Mouse (Mus musculus) NIH3T3 (cell line): Measurements from ENCODE around the gene Plpp2.

Experiments used
- DNase-seq: peaks from one replicate; pipeline ENCODE4 v3.0.0-alpha.2; 2012; ENCODE audit warnings: low read depth

Plpp2 gene

DNA sequence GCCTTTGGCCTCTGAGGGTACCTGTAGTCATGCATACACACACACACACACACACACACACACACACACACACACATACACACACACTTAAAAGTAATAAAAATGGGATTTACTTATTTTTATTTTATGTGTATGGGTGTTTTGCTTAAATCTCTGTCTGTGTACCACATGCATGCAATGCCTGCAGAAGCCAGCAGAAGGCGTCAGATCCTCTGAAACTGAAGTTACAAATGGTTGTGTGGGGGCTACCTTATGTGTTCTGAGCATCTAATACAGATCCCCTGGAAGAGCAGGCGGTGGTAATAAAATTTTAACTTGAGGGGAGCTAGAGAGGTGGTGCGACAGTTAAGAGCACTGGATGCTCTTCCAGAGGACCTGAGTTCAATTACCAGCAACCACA lies 5.5 kb downstream of the Plpp2 start:
- no peak for DNase-seq

DNA sequence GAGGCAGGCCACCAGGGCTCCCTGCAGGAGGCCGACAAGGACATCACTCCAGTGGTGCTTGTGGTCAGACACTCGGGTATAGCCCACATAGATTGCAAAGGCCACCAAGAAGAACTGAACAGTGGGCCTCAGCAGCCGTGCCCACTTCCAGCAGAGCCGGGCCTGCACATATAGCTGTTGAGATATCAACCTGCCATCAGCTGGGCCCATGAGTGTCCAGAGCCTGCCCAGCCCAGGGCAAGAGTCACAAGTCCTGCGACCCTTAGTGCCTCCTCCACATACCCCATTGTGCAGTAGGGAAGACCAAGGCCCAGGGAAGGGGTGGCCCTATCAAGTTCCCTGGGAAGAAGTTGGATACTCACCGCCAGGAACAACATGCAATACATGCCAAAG lies 6.1 kb downstream of the Plpp2 start:
- no peak for DNase-seq

DNA sequence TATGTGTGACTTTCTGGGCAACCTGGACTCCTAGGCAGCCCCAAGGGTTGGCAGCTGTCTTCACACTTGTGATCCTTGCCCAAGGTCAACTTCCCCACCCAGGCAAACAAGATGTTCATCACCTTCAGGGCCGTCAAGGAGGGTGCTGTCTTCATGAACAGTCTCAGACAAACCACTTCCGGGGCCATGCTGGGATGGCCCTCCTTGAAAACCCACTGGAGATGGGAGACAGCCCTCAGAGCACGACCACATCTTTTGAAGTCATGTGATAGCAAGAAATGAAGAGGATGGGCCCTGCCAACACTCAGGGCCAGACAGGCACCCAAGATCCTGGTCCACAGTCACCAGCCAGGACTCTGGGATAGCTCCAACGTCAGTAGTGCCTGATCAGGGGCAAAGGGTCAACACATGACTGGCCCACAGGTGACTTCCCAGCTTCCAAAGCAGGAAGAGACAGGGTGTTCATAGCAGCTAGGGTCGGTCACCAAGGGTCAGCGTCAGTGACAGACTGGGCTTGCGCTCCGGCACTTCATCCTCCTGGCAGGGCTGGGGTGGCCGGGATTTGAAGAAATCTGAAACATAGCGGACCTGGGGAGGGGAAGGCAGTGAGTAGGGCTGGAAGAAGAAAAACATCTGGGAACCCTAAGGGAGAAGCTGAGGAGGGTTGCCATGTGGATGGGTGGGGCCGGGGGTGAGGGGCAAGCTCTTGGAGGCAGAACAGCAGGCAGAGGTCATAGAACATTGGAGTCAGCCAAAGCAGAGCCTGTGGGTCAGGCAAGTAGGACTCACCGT lies 6.7 kb downstream of the Plpp2 start:
- no peak for DNase-seq

DNA sequence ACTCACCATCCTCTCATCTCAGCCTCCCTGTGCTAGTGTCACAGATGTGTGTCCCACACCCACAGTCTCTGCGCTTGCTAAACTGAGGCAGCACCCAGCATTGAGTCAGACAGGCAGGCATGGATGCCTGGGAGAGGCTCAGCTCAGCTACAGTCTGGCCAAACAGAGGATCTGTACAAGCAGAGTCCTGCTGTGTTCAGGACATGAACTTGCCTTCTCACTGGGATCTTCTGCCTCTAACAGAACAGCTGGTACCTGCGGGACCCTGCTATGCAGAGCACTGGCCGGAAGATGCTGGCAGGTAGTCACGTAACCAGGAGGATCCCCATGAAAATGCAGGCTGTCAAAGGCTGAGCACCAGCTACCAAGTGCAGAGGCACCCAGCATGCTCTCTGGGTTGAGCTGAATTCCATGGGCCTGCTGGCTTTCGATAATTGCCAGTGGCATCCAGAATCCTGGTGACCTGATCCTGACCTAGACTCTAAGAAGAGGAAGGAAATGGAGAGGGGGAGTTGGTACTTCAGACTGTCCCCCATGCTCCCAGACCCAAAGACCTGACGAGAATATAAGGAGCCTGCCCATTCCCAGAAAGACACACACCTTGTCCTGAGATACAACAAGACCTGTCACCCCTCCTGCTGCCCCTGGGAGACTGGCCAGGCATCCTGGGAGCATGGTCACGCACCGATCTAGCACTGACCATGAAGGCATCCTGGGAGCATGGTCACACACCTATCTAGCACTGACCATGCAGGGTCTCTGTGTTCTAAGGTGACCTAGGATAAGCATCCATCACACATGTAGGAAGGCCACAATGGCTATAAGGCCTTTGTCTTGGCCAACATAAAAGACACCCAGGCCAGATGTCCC lies 7.9 kb downstream of the Plpp2 start:
- DNase-seq, result no peak

DNA sequence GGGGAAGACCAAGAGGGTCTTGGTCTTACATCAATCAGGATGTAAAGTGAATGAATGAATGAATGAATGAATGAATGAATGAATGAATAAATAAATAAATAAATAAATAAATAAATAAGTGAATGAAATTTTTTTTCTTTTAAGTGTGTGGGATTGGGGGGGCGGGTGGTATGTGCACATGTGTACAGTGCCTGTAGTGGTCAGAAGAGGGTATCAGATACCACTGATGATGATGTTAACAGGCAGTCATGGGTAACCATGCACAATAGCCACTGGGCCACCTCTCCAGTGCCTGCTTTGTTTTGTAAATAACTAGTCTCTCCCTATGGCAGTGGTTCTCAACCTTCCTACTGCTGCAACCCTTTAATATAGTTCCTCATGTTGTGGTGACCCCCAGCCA lies 9.2 kb downstream of the Plpp2 start:
- DNase-seq, result no peak

DNA sequence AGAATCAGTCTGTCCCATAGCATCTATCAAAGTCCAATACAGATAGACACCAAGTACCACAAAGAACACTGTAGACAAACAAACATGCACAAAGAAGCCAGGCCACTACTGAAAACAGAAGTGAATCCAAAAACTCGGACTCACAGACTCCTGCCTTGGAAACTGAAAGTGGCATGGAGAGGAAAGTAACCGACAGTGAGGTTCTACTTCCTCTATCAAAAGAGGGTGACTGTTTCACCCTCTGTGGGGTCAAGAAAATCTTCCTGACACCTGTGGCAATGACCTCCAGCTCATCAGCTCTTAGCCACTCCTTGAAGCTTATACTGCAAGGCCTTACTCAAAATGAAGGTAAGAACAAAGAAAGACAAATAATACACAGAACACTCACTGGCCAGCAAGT lies 26.9 kb downstream of the Plpp2 start:
- no peak for DNase-seq

DNA sequence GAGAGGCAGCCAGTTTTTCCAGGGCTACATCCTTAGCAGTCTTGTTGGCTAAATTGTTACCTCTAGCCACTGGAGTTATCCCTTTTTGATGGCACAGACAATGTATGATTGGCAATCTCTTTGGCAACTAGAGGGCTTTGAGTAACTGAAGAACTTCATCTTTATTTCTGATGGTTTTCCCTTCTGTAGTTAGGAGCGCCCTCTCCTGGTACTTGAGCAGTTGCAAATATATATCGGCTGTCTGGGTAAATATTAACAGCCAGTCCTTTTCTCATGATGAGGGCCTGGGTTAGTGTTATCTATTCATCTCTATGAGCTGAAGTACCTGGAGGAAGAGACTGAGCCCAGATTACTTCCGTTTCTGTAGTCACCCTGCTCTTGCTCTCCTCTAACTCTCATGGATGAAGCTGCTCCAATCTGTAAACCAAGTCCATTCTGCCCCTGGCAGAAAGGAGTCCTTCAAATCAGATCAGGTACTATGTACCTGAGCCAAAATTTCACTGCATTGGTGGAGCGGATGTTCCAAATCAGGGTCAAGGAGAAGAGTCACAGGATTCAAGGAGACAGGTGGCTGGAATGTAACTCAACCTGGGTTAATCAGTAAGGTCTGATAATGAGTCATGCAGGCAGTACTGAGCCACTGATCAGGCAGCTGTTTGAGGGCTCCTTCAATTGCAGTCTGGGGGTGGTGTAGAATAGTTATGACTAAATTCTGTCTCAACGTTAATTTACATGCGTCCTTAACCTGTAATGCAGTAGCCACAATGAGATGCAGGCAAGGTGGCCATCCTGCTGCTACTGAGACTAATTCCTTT lies 30.6 kb downstream of the Plpp2 start:
- peak; percentile 40 for DNase-seq

DNA sequence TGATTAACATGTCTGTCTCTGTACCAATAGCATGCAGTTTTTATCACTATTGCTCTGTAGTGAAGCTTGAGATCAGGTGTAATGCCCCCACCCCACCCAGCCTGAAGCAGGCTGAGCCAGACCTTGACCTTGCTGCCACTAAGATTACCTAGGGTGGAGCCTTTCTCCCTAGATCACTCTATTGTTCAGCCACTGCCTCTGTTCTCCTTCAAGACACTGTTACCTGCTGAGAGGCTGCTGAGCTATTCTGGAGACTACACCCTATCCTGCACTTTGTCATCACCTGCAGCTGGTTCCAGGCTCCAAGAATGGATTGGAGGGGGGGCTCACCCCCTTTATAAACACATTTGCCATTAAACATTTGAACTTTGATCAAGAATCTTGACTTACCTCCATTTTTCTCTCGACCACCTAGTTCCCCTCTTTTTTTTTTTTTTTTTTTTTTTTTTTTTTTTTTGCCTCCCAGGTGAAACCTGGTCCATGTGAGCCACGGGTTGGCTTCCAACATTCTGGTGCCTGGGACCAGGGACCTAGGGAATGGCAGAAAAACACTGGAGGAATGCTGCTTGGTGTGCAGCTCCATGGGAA lies 36.8 kb downstream of the Plpp2 start:
- DNase-seq, result no peak

DNA sequence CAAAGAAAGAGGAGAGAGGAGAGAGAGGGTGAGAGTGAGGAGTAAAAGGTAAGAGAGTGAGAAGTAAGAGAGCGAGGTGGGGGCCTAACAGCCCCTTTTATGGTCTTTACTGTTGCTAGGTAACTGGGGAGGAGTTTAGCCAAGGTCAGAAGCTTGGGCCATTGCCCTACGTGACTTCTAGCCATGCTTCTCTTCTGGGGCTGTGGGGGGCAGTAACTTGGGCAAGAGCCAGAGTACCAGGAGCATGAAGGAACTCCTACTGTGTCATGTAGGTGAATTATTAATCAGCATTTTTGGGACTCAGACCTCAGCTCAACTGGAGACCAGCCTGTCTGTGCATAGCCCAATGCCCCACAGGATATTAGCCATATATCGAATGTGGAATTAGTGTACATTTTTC lies 37.7 kb downstream of the Plpp2 start:
- DNase-seq, result no peak
